Mouse (Mus musculus): ENCODE results near the gene Jag1. TPM values are rescaled to one million over a fixed set of nuclear protein-coding genes. Genes with fewer than 3 reads are reported as not detected.

The Jag1 gene
- polyA plus RNA-seq, 2 experiments, result 0.54 to 0.67 TPM

DNA sequence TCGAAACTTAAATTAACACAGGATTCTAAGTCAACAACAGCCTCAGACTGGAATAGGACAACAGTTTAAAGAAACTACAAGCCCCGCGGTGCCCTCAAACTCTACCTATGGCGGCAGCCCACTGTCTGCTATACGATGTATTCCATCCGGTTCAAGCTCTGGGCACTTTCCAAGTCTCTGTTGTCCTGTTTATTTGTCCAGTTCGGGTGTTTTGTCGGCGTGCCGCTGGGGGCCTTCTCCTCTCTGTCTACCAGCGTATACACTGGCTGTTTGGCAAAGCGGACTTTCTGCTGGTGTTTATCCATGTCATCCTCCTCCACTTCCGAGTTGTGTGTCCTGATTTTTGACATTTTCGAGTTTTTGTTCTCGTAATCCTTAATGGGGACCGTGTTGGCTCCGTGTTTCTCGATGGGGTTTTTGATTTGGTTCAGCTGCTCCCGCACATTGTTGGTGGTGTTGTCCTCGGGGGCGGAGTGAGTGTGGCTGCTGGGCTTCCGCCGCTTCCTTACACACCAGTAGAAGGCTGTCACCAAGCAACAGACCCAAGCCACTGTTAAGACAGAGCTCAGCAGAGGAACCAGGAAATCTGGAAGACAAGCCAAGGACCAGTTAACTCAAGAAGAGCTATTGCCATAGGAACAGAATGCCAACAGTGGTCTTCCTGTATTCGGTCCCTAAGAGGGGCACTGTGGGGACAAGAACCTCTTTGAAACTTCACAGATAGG lies 33.4 kb downstream of the Jag1 start:
- Histone ChIP-seq H3K36me3 (replicated peaks; ENCODE audit: control insufficient read depth, insufficient read depth, low read depth) (no peaks in the 10 kb centered on the region), H3K4me3 (ENCODE audit: insufficient read depth in 1 of 2, low read depth in 2 of 2, low read length in 2 of 2) (no peak overlapping the region), H3K27ac (no peak overlapping the region), H3K9ac (replicated peaks) (no peak overlapping the region), H3K4me1 (replicated peaks; ENCODE audit: control insufficient read depth in 2 of 2, insufficient read depth in 2 of 2, low read length in 1 of 2) (no peaks in the 10 kb centered on the region), H3K9me3 (ENCODE audit: control insufficient read depth, low read length) (no peaks in the 10 kb centered on the region), H3K27me3 (ENCODE audit: control insufficient read depth, insufficient read depth, low read length) (no peaks in the 10 kb centered on the region), H3K4me2 (ENCODE audit: low read depth) (no peak overlapping the region)
- DNase-seq (ENCODE audit: low read depth in 3 of 3, low spot score in 3 of 3), result no peak
- WGBS (ENCODE audit: insufficient replicate concordance), result 79% methylated on average over 24 of the region's 24 CpGs
- TF ChIP-seq CTCF (IDR thresholded peaks at IDR 0.05; ENCODE audit: low read depth) (no peak), EP300 (IDR thresholded peaks at IDR 0.05; ENCODE audit: low read depth) (no peak)
- ATAC-seq (ENCODE audit: insufficient read depth), result no peak

DNA sequence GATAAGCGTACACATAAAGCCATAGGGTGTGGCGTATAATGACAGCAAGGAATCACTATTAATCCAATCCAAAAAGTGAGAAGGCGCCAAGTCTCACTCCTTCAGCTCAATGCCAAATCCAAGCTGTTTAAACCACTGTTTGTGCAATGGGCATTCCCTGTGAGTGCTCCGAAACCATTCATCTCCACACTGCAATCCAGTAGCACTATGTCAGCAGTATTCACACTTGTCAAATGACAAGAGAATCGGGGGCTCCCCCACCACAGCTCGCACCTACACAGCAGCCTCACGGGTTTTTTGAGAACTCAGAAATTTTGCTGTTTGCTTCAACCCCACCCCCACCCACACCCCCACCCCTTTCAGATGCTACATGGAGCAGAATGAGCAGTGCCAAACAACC lies 35.4 kb downstream of the Jag1 start:
- H3K9ac ChIP-seq (replicated peaks), result no peak overlapping the region
- no peaks in the 10 kb centered on the region for H3K9me3 ChIP-seq (ENCODE audit: control insufficient read depth, low read length)
- no peak for TF ChIP-seq EP300 (IDR thresholded peaks at IDR 0.05; ENCODE audit: low read depth)
- TF ChIP-seq CTCF (IDR thresholded peaks at IDR 0.05; ENCODE audit: low read depth), result no peak
- no peak for ATAC-seq (ENCODE audit: insufficient read depth)
- no peaks in the 10 kb centered on the region for H3K27me3 ChIP-seq (ENCODE audit: control insufficient read depth, insufficient read depth, low read length)
- H3K4me2 ChIP-seq (ENCODE audit: low read depth), result no peak overlapping the region
- no peaks in the 10 kb centered on the region for H3K4me1 ChIP-seq (replicated peaks; ENCODE audit: control insufficient read depth in 2 of 2, insufficient read depth in 2 of 2, low read length in 1 of 2)
- WGBS (ENCODE audit: insufficient replicate concordance), result 77% methylated on average over 7 of the region's 7 CpGs
- no peak for DNase-seq (ENCODE audit: low read depth in 3 of 3, low spot score in 3 of 3)
- no peak overlapping the region for H3K4me3 ChIP-seq (ENCODE audit: insufficient read depth in 1 of 2, low read depth in 2 of 2, low read length in 2 of 2)
- no peak overlapping the region for H3K27ac ChIP-seq
- H3K36me3 ChIP-seq (replicated peaks; ENCODE audit: control insufficient read depth, insufficient read depth, low read depth), result no peaks in the 10 kb centered on the region

DNA sequence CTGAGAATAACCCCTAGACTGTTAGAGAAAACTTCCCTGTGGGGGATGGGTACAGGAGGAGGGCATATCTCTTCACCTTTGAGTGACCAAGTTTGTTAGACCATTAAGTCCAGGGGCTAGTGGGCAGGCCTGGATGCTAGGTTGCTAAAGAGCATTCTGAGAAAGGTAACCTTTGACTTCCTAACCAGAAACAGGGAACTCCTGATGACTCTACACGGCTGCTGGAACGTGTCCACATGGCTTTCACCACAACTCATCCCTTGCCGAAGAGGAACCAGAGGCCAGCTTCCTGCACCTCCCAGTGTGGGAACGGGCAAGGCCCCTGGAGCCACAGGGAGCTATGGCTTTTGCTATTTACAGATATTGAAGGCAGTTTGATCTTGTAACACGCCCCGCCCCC lies 36.0 kb downstream of the Jag1 start:
- Histone ChIP-seq H3K27ac (no peak overlapping the region), H3K9ac (replicated peaks) (no peak overlapping the region), H3K4me2 (ENCODE audit: low read depth) (no peak overlapping the region), H3K36me3 (replicated peaks; ENCODE audit: control insufficient read depth, insufficient read depth, low read depth) (no peaks in the 10 kb centered on the region), H3K9me3 (ENCODE audit: control insufficient read depth, low read length) (no peaks in the 10 kb centered on the region), H3K4me3 (ENCODE audit: insufficient read depth in 1 of 2, low read depth in 2 of 2, low read length in 2 of 2) (no peak overlapping the region), H3K4me1 (replicated peaks; ENCODE audit: control insufficient read depth in 2 of 2, insufficient read depth in 2 of 2, low read length in 1 of 2) (no peaks in the 10 kb centered on the region), H3K27me3 (ENCODE audit: control insufficient read depth, insufficient read depth, low read length) (no peaks in the 10 kb centered on the region)
- TF ChIP-seq CTCF (IDR thresholded peaks at IDR 0.05; ENCODE audit: low read depth), result no peak
- no peak for TF ChIP-seq EP300 (IDR thresholded peaks at IDR 0.05; ENCODE audit: low read depth)
- DNase-seq (ENCODE audit: low read depth in 3 of 3, low spot score in 3 of 3) (no peak), ATAC-seq (ENCODE audit: insufficient read depth) (no peak)
- 52% methylated on average over 6 of the region's 6 CpGs for WGBS (ENCODE audit: insufficient replicate concordance)

DNA sequence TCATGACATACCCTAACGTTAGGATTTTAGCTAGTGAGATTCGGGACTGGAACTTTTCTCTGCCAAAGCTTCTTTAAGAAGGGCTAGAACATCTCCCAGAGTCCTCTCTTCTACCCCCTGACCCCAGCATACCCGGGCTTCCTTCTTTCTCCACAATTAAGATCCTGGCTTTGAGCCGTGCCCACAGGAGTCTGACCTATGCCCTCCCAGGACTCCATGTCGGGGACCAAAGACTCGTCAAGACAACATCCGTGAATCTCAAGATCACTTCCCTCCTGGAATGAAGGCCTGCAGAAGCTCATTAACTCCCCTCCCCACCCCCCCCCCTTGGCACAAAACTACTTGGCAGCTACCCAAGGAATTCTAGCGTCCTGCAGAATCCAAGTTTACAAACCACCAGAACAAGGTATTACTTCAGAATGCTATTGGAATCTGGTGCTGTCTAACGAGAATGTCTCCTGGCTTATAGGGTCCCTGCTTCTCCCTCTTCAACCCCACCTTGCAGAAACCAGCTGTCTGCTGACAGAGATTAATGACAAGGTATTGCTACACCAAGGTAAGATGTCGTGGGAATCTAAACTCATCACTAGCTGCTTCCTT lies 36.6 kb downstream of the Jag1 start:
- TF ChIP-seq EP300 (IDR thresholded peaks at IDR 0.05; ENCODE audit: low read depth) (no peak), CTCF (IDR thresholded peaks at IDR 0.05; ENCODE audit: low read depth) (no peak)
- H3K27ac ChIP-seq, result no peak overlapping the region
- no peaks in the 10 kb centered on the region for H3K36me3 ChIP-seq (replicated peaks; ENCODE audit: control insufficient read depth, insufficient read depth, low read depth)
- DNase-seq (ENCODE audit: low read depth in 3 of 3, low spot score in 3 of 3) (no peak), ATAC-seq (ENCODE audit: insufficient read depth) (no peak)
- no peak overlapping the region for H3K9ac ChIP-seq (replicated peaks)
- H3K4me2 ChIP-seq (ENCODE audit: low read depth), result no peak overlapping the region
- no peaks in the 10 kb centered on the region for H3K27me3 ChIP-seq (ENCODE audit: control insufficient read depth, insufficient read depth, low read length)
- H3K4me3 ChIP-seq (ENCODE audit: insufficient read depth in 1 of 2, low read depth in 2 of 2, low read length in 2 of 2), result no peak overlapping the region
- 58% methylated on average over 10 of the region's 10 CpGs for WGBS (ENCODE audit: insufficient replicate concordance)
- H3K4me1 ChIP-seq (replicated peaks; ENCODE audit: control insufficient read depth in 2 of 2, insufficient read depth in 2 of 2, low read length in 1 of 2), result no peaks in the 10 kb centered on the region
- H3K9me3 ChIP-seq (ENCODE audit: control insufficient read depth, low read length), result no peaks in the 10 kb centered on the region

DNA sequence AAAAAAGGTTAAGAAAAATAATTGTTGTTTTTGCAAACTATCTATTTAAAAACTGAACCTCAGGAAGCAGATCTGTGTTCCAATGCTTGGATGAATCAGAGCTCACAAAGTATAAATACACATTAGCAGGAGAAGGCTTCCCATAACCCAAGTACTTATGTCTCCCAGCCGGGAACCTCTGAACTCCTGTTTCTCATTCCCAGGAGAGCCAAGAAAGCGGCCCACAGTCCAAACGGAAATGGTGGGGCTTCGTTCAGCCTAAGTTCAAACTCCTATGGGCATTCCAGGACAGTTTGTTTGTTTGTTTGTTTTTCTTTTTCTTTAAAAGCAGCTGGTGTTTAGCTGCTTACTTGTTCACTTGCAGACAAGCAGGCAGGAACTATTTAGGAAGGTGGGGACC lies 37.7 kb downstream of the Jag1 start:
- no peak for DNase-seq (ENCODE audit: low read depth in 3 of 3, low spot score in 3 of 3)

More for the DNA sequence above, 37.7 kb downstream of the Jag1 start:
- Histone ChIP-seq H3K36me3 (replicated peaks; ENCODE audit: control insufficient read depth, insufficient read depth, low read depth) (no peaks in the 10 kb centered on the region), H3K4me3 (ENCODE audit: insufficient read depth in 1 of 2, low read depth in 2 of 2, low read length in 2 of 2) (no peak overlapping the region), H3K27me3 (ENCODE audit: control insufficient read depth, insufficient read depth, low read length) (no peaks in the 10 kb centered on the region), H3K9ac (replicated peaks) (no peak overlapping the region), H3K4me2 (ENCODE audit: low read depth) (no peak overlapping the region), H3K9me3 (ENCODE audit: control insufficient read depth, low read length) (no peaks in the 10 kb centered on the region), H3K27ac (no peak overlapping the region), H3K4me1 (replicated peaks; ENCODE audit: control insufficient read depth in 2 of 2, insufficient read depth in 2 of 2, low read length in 1 of 2) (no peaks in the 10 kb centered on the region)
- ATAC-seq (ENCODE audit: insufficient read depth), result no peak
- TF ChIP-seq CTCF (IDR thresholded peaks at IDR 0.05; ENCODE audit: low read depth) (no peak), EP300 (IDR thresholded peaks at IDR 0.05; ENCODE audit: low read depth) (no peak)
- 72% methylated on average over 4 of the region's 4 CpGs for WGBS (ENCODE audit: insufficient replicate concordance)
